Mouse (Mus musculus): ENCODE results near the gene Klhl20. TPM values are rescaled to one million over a fixed set of nuclear protein-coding genes. Genes with fewer than 3 reads are reported as not detected.
"Not testable (repeated sequence)": the region's sequence is repeated elsewhere in the genome, so short reads cannot be mapped to it uniquely, and the experiment has no call there.

Klhl20 gene
- 22.6 and 25.3 TPM in 2 replicates for polyA plus RNA-seq (2014; fragmentation: Nextera tagmentation; extraction: Ambion mirVana)

DNA sequence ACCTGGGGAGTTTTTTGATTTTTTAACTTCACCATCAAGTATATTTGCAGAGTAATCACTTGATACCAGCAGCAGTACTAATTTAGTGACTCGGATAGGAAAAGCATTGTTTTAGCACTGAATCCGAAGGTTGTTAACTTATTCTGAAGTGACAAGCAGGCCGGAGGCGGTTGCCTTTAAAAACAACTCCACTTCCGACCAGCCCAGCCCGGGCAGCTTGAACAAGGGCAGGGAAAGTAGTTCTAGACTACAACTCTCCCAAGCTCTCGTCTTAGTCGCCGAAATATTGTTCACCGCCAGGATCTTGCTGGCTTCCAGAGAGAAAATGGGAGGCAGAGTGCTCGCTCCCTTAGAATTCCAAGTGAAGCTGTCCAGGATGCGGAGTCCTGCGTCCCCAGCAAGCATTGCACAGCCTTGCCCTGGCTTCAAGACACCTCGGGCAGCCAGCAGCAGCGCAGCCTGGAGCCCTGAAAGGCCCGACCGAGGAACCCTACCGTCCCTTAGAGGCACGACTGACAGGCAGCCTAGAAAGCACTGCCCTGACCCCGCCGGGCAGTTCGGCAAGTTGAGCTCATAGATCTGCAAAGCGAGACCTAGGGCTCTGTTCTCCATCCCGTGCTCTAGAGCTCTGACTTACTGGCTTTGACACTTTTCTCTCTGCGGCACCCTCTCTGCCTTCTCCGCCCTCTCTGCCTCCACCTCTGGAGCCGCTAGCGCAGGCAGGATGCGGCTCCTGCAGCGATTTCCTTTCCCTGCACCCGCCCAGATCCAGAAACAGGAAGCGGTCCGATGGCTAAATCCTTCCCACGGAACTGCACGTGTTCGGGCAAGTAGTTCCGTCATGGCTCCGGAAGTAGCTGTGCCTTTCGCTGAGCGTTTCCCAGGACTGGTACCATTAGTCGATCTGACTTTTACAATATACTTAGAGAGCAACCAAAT, at the start of gene Klhl20:
Gene Klhl20 (minus strand): TSS at position 786 of the 939 bp plus-strand sequence.
- H3K4me1 ChIP-seq (ENCODE audit: control insufficient read depth, insufficient read depth, low read length): peaks cover 12% of the 10 kb centered on the region
- H3K4me2 ChIP-seq (ENCODE audit: low read depth, low read length): peak within 1 kb of the TSS; percentile 89
- no peaks in the 10 kb centered on the region for H3K36me3 ChIP-seq (ENCODE audit: control insufficient read depth, insufficient read depth, low read length)
- H3K9me3 ChIP-seq (ENCODE audit: control insufficient read depth, low read length): no peaks in the 10 kb centered on the region
- peak within 1 kb of the TSS; percentile 90 for H3K4me3 ChIP-seq (ENCODE audit: low read depth, low read length)
- H3K9ac ChIP-seq (replicated peaks; ENCODE audit: low read depth, low read length): peak within 1 kb of the TSS; percentile 79
- 3% methylated on average over 41 of the region's 41 CpGs for WGBS
- no peaks in the 10 kb centered on the region for H3K27me3 ChIP-seq (ENCODE audit: control insufficient read depth, insufficient read depth, low read length)
- peak; percentile 98 for ATAC-seq (ENCODE audit: low read depth)
- peak within 1 kb of the TSS; percentile 78 for H3K27ac ChIP-seq (ENCODE audit: low read depth, low read length)

DNA sequence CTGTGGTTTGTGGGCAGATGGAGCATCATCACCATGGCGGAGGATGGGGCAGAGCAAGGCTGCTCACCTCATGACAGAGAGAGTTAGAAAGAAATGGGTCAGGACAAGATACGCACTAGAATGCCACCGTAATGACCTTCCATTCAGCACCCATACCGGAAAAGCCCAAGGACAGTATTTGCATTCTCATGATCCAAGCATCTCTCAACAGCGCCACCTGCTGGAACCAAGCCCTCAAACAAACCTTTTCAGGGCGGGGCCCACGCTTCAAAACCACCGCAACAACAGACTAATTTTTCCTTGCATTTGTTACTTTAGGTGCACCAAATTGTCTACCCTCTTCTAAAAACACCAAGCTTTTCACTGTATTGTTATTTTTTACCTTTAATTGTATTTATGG, 49.4 kb upstream of the Klhl20 start:
- H3K4me3 ChIP-seq (ENCODE audit: low read depth, low read length): no peak overlapping the region
- H3K4me1 ChIP-seq (ENCODE audit: control insufficient read depth, insufficient read depth, low read length): no peaks in the 10 kb centered on the region
- 51% methylated on average over 8 of the region's 8 CpGs for WGBS
- ATAC-seq (ENCODE audit: low read depth): no peak
- H3K27me3 ChIP-seq (ENCODE audit: control insufficient read depth, insufficient read depth, low read length): no peaks in the 10 kb centered on the region
- 0 out of 2 replicates have a peak, but pooled peaks cover 3% of the 10 kb centered on the region for H3K9me3 ChIP-seq (ENCODE audit: control insufficient read depth, low read length)
- no peaks in the 10 kb centered on the region for H3K36me3 ChIP-seq (ENCODE audit: control insufficient read depth, insufficient read depth, low read length)
- H3K27ac ChIP-seq (ENCODE audit: low read depth, low read length): no peak overlapping the region
- no peak overlapping the region for H3K4me2 ChIP-seq (ENCODE audit: low read depth, low read length)
- H3K9ac ChIP-seq (replicated peaks; ENCODE audit: low read depth, low read length): no peak overlapping the region

DNA sequence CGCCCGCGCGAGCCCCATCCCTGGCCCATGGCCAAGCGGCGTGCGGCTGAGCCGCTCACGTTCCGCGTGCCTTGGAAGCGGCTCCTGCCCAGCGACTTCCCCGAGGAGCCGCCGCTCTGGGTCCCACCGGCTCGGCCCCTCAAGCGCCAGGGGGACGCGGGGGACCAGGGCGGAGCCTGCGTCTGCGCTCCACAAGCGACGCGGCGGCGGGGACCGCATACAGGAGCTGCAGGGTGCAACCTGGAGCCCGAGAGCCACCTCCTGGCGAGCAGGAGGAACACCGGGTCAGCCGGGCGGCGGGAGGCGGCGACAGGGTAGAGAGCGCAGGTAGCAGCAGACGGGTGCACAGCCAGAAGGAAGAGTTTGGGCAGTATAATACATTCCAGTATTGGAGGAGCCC, 39.3 kb upstream of the Klhl20 start:
- Histone ChIP-seq H3K9ac (replicated peaks; ENCODE audit: low read depth, low read length) (peak overlapping the region; percentile 52), H3K9me3 (ENCODE audit: control insufficient read depth, low read length) (no peaks in the 10 kb centered on the region), H3K36me3 (ENCODE audit: control insufficient read depth, insufficient read depth, low read length) (no peaks in the 10 kb centered on the region), H3K4me2 (ENCODE audit: low read depth, low read length) (peak overlapping the region; percentile 68), H3K4me3 (ENCODE audit: low read depth, low read length) (peak overlapping the region; percentile 37), H3K27me3 (ENCODE audit: control insufficient read depth, insufficient read depth, low read length) (no peaks in the 10 kb centered on the region), H3K4me1 (ENCODE audit: control insufficient read depth, insufficient read depth, low read length) (no peaks in the 10 kb centered on the region), H3K27ac (ENCODE audit: low read depth, low read length) (no peak overlapping the region)
- 1% methylated on average over 40 of the region's 40 CpGs for WGBS
- peak; percentile 95 for ATAC-seq (ENCODE audit: low read depth)

DNA sequence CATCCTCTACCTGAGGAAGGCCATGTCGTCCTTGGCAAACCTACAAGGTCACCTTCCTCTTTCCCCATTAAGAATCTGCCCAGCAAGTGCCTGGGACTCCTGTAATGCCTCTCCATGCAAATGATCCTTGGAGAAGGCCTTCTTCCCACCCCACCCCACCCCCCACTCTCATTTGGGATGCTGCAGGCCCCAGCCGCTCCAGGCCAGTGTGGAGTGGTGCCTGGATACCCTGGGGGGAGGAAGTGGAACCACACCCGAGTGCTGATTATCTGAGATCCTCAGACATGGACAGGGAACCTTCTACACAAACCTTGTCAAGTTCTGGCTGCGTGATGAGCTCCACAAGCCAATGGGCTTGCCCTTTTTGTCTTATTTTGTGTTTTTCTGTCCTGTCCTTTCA, 29.0 kb upstream of the Klhl20 start:
- Histone ChIP-seq H3K4me3 (ENCODE audit: low read depth, low read length) (no peak overlapping the region), H3K9me3 (ENCODE audit: control insufficient read depth, low read length) (no peaks in the 10 kb centered on the region), H3K4me2 (ENCODE audit: low read depth, low read length) (no peak overlapping the region), H3K36me3 (ENCODE audit: control insufficient read depth, insufficient read depth, low read length) (no peaks in the 10 kb centered on the region), H3K27me3 (ENCODE audit: control insufficient read depth, insufficient read depth, low read length) (no peaks in the 10 kb centered on the region), H3K27ac (ENCODE audit: low read depth, low read length) (no peak overlapping the region), H3K4me1 (ENCODE audit: control insufficient read depth, insufficient read depth, low read length) (no peaks in the 10 kb centered on the region), H3K9ac (replicated peaks; ENCODE audit: low read depth, low read length) (no peak overlapping the region)
- ATAC-seq (ENCODE audit: low read depth): no peak
- 66% methylated on average over 4 of the region's 4 CpGs for WGBS

DNA sequence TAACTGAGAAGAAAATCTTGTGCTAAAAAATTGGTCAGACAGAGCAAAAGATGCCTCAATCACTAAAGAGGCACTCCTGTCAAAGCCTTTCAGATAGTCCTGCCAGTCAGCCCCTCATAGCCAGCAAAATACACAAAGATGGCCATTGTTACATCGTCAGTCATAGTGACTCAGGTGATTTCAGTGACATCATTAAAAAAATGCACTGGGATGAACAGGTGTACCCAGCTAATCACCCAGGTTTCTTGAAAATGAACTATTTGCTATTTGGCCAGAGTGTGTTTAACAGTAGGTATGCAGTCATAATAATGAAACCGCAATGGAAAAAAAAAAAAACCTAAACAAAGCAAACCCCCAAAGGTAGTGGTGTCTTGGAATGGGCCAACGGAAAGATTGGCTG, 27.9 kb upstream of the Klhl20 start, which contains the start of gene Tex50:
Gene Tex50 (minus strand): TSS at position 101 of the 400 bp plus-strand sequence.
- WGBS: 91% methylated on average over 3 of the region's 3 CpGs
- Histone ChIP-seq H3K36me3 (ENCODE audit: control insufficient read depth, insufficient read depth, low read length) (no peaks in the 10 kb centered on the region), H3K4me3 (ENCODE audit: low read depth, low read length) (no peak within 1 kb of the TSS), H3K4me2 (ENCODE audit: low read depth, low read length) (no peak within 1 kb of the TSS), H3K9ac (replicated peaks; ENCODE audit: low read depth, low read length) (no peak within 1 kb of the TSS), H3K27me3 (ENCODE audit: control insufficient read depth, insufficient read depth, low read length) (no peaks in the 10 kb centered on the region), H3K9me3 (ENCODE audit: control insufficient read depth, low read length) (no peaks in the 10 kb centered on the region), H3K4me1 (ENCODE audit: control insufficient read depth, insufficient read depth, low read length) (no peaks in the 10 kb centered on the region), H3K27ac (ENCODE audit: low read depth, low read length) (no peak within 1 kb of the TSS)
- no peak for ATAC-seq (ENCODE audit: low read depth)

DNA sequence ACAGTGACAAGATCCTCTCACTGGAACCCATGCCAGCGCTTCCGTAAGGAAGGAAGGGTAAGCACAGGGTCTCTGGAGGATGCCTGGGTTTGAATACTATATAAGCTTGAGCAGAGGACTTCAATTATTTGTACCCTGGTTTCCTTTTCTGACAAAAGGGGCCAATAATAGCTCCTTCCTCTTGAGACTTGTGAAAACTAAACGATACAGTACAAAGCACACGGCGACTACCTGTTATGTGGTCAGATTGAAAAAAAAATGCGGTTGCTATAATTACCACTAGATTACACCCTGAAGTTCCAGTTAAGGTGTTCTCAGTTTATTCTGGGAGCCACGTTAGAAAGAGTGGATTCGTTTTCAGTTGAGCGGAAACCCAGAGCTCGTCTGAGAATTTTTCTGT, 25.2 kb upstream of the Klhl20 start:
- no peaks in the 10 kb centered on the region for H3K36me3 ChIP-seq (ENCODE audit: control insufficient read depth, insufficient read depth, low read length)
- no peak overlapping the region for H3K4me2 ChIP-seq (ENCODE audit: low read depth, low read length)
- H3K27ac ChIP-seq (ENCODE audit: low read depth, low read length): no peak overlapping the region
- no peak for ATAC-seq (ENCODE audit: low read depth)
- no peak overlapping the region for H3K4me3 ChIP-seq (ENCODE audit: low read depth, low read length)
- no peak overlapping the region for H3K9ac ChIP-seq (replicated peaks; ENCODE audit: low read depth, low read length)
- H3K27me3 ChIP-seq (ENCODE audit: control insufficient read depth, insufficient read depth, low read length): no peaks in the 10 kb centered on the region
- H3K4me1 ChIP-seq (ENCODE audit: control insufficient read depth, insufficient read depth, low read length): no peaks in the 10 kb centered on the region
- H3K9me3 ChIP-seq (ENCODE audit: control insufficient read depth, low read length): no peaks in the 10 kb centered on the region
- WGBS: 88% methylated on average over 10 of the region's 10 CpGs

DNA sequence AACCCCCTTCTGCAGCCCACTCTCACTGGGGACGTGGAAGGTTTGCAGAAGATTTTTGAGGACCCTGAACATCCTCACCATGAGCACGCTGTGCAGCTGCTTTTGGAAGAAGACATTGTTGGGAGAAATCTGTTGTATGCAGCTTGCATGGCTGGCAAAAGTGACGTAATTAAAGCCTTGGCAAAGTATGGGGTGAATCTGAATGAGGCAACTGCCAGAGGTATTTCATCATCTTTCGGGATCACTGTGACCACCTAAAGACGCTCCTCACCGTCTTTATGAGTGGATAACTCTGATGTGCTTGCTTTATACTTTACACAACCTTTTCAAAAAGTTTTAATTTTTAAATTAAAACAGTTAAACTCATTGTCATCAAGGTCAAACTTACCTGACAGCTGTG, 19.8 kb upstream of the Klhl20 start:
- no peak for ATAC-seq (ENCODE audit: low read depth)
- H3K27me3 ChIP-seq (ENCODE audit: control insufficient read depth, insufficient read depth, low read length): no peaks in the 10 kb centered on the region
- H3K9ac ChIP-seq (replicated peaks; ENCODE audit: low read depth, low read length): no peak overlapping the region
- WGBS: 74% methylated on average over 6 of the region's 6 CpGs
- no peak overlapping the region for H3K4me3 ChIP-seq (ENCODE audit: low read depth, low read length)
- H3K36me3 ChIP-seq (ENCODE audit: control insufficient read depth, insufficient read depth, low read length): no peaks in the 10 kb centered on the region
- no peak overlapping the region for H3K4me2 ChIP-seq (ENCODE audit: low read depth, low read length)
- H3K9me3 ChIP-seq (ENCODE audit: control insufficient read depth, low read length): no peaks in the 10 kb centered on the region
- H3K4me1 ChIP-seq (ENCODE audit: control insufficient read depth, insufficient read depth, low read length): no peaks in the 10 kb centered on the region
- H3K27ac ChIP-seq (ENCODE audit: low read depth, low read length): no peak overlapping the region

DNA sequence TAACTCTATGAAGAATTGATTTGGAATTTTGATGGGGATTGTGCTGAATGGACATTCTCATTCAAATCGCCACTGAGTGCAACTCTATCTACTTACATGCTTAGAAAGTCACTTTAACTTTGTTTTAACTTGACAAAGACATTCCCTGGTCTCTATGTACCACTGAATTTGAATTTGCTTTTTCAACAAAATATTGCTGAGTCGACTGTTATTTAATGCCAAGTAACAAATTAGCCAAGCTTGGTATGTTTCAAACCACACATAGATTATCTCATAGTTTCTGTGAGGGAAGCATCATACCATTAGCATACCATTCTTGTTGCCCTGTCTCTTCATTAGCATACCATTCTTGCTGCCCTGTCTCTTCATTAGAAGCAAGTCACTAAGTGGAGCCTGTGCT, 16.6 kb upstream of the Klhl20 start:
- no peaks in the 10 kb centered on the region for H3K36me3 ChIP-seq (ENCODE audit: control insufficient read depth, insufficient read depth, low read length)
- no peak for ATAC-seq (ENCODE audit: low read depth)

DNA sequence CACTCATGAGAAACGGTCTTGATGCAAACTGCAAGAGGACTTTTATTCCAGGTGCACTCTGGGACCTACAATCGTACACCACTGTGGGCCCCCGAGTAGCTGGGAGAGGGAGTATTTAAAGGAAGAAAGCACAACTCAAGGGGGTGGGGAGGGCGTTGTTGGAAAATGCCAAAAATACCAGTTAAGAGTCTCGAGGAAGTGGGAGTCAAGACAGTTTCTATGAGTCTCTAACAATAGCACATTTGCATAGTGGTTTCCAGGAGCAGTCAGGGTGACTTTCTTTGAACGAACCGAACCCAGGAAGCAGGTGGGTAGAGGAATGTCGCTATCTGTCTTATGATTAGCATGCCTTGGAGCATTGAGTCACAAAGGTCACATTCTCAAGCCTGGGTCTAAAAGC, 14.3 kb upstream of the Klhl20 start:
- not testable (repeated sequence) for H3K4me2 ChIP-seq (ENCODE audit: low read depth, low read length); H3K4me3 ChIP-seq (ENCODE audit: low read depth, low read length); H3K27me3 ChIP-seq (ENCODE audit: control insufficient read depth, insufficient read depth, low read length); H3K27ac ChIP-seq (ENCODE audit: low read depth, low read length); ATAC-seq (ENCODE audit: low read depth); H3K9ac ChIP-seq (replicated peaks; ENCODE audit: low read depth, low read length); H3K4me1 ChIP-seq (ENCODE audit: control insufficient read depth, insufficient read depth, low read length); H3K36me3 ChIP-seq (ENCODE audit: control insufficient read depth, insufficient read depth, low read length); H3K9me3 ChIP-seq (ENCODE audit: control insufficient read depth, low read length)
- WGBS: 83% methylated on average over 8 of the region's 8 CpGs

More for the DNA sequence above, 16.6 kb upstream of the Klhl20 start:
- no peak overlapping the region for H3K4me3 ChIP-seq (ENCODE audit: low read depth, low read length)
- no peak overlapping the region for H3K9ac ChIP-seq (replicated peaks; ENCODE audit: low read depth, low read length)
- no peak overlapping the region for H3K27ac ChIP-seq (ENCODE audit: low read depth, low read length)
- no peaks in the 10 kb centered on the region for H3K4me1 ChIP-seq (ENCODE audit: control insufficient read depth, insufficient read depth, low read length)
- no peaks in the 10 kb centered on the region for H3K27me3 ChIP-seq (ENCODE audit: control insufficient read depth, insufficient read depth, low read length)
- no peak overlapping the region for H3K4me2 ChIP-seq (ENCODE audit: low read depth, low read length)
- WGBS: 84% methylated on average over 2 of the region's 2 CpGs
- no peaks in the 10 kb centered on the region for H3K9me3 ChIP-seq (ENCODE audit: control insufficient read depth, low read length)
